Mouse (Mus musculus) embryo, embryonic 10.5 days (tissue): ENCODE data around the gene Prtg.

Source experiments
- DNase-seq: peaks from one replicate; pipeline ENCODE4 v3.0.0-alpha.2; 2015; ENCODE audit warnings: low spot score

Gene Prtg

GRCm38 (mm10) chr9:72810607-72811006 lies 3.9 kb downstream of the Prtg start:
- DNase-seq = no peak

GRCm38 (mm10) chr9:72812091-72812490 lies 5.4 kb downstream of the Prtg start:
- DNase-seq = peak; percentile 65

- DNase-seq = peak; percentile 90
Observed at GRCm38 (mm10) chr9:72812594-72813570, 6.2 kb downstream of the Prtg start.

- DNase-seq = peak; percentile 61
Observed at GRCm38 (mm10) chr9:72825511-72825910, 18.8 kb downstream of the Prtg start.

GRCm38 (mm10) chr9:72825976-72826375 lies 19.3 kb downstream of the Prtg start:
- no peak for DNase-seq

GRCm38 (mm10) chr9:72828616-72829257 lies 22.1 kb downstream of the Prtg start:
- DNase-seq = no peak

- DNase-seq = peak; percentile 50
Observed at GRCm38 (mm10) chr9:72833992-72834696, 27.5 kb downstream of the Prtg start.

- no peak for DNase-seq
Observed at GRCm38 (mm10) chr9:72835007-72835406, 28.3 kb downstream of the Prtg start.

- DNase-seq = peak; percentile 56
Observed at GRCm38 (mm10) chr9:72836708-72837495, 30.2 kb downstream of the Prtg start.

GRCm38 (mm10) chr9:72837598-72838160 lies 31.0 kb downstream of the Prtg start:
- DNase-seq = no peak

GRCm38 (mm10) chr9:72838256-72838655 lies 31.6 kb downstream of the Prtg start:
- no peak for DNase-seq

- no peak for DNase-seq
Observed at GRCm38 (mm10) chr9:72839346-72839990, 32.8 kb downstream of the Prtg start.

GRCm38 (mm10) chr9:72844496-72844895 lies 37.8 kb downstream of the Prtg start:
- DNase-seq = no peak

- DNase-seq = no peak
Observed at GRCm38 (mm10) chr9:72846160-72846559, 39.5 kb downstream of the Prtg start.

GRCm38 (mm10) chr9:72851541-72851940 lies 44.9 kb downstream of the Prtg start:
- DNase-seq = no peak

GRCm38 (mm10) chr9:72851979-72852378 lies 45.3 kb downstream of the Prtg start:
- no peak for DNase-seq

- DNase-seq = peak; percentile 40
Observed at GRCm38 (mm10) chr9:72853681-72854190, 47.1 kb downstream of the Prtg start.

- no peak for DNase-seq
Observed at GRCm38 (mm10) chr9:72856721-72857120, 50.0 kb downstream of the Prtg start.

- no peak for DNase-seq
Observed at GRCm38 (mm10) chr9:72860764-72861163, 54.1 kb downstream of the Prtg start.

- no peak for DNase-seq
Observed at GRCm38 (mm10) chr9:72861235-72861634, 54.6 kb downstream of the Prtg start.

- DNase-seq = no peak
Observed at GRCm38 (mm10) chr9:72862186-72862585, 55.5 kb downstream of the Prtg start.
